Mouse (Mus musculus): Measurements from ENCODE around the gene Lamc2. TPM values are rescaled to one million over a fixed set of nuclear protein-coding genes. Genes with fewer than 3 reads are reported as not detected.

Gene Lamc2
- total and polyA plus RNA-seq, 3 experiments: 0.03 to 0.04 TPM; not detected in 1

DNA sequence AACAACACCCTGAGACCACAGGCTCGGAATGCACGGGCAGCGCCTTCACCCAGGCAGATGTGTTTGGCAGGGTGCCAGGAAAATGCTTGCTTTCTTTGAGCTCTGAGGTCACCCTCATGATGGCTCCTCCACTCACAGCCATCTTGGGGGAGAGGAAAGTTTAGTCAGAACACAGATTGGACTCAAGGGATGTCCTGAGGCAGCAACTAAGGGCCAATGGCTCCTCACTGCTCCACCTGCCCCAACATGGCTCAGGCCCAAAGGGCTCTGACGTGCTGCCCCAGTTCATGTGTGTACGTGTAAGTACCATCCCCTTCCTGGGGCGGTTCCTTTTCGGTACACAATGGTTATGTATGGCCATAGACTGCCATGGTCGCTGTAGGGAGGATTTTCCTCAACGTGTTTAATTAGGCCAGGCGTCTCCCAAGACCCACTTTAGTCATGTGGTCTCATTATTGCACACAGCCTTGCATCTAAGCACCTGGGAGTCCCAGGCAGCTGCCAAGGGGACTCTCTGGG, 32.6 kb downstream of the Lamc2 start:
- no peak for TF ChIP-seq KAT2A (conservative IDR thresholded peaks at IDR 0.05; ENCODE audit: low read depth, low read length)
- no peak for TF ChIP-seq CHD1 (IDR thresholded peaks at IDR 0.05; ENCODE audit: low read depth, low read length)
- TF ChIP-seq ETS1 (IDR thresholded peaks at IDR 0.05; ENCODE audit: low read depth, low read length): no peak
- no peak for TF ChIP-seq ZNF384 (IDR thresholded peaks at IDR 0.05; ENCODE audit: low read depth, low read length)
- Histone ChIP-seq H3K79me2 (ENCODE audit: control insufficient read depth, insufficient read depth, low read length, poor library complexity) (no peaks in the 10 kb centered on the region), H3K36me3 (ENCODE audit: control insufficient read depth in 1 of 2, insufficient read depth in 2 of 2, low read length in 2 of 2) (no peaks in the 10 kb centered on the region), H3K9ac (ENCODE audit: control insufficient read depth, low read depth, low read length, poor library complexity, severe bottlenecking) (no peak overlapping the region), H3K4me1 (ENCODE audit: control insufficient read depth in 1 of 2, insufficient read depth in 2 of 2, low read length in 2 of 2) (no peaks in the 10 kb centered on the region), H3K9me3 (replicated peaks; ENCODE audit: insufficient read depth, low read length) (no peaks in the 10 kb centered on the region), H3K27ac (ENCODE audit: control insufficient read depth, low read depth, low read length) (no peak overlapping the region), H3K4me3 (ENCODE audit: control insufficient read depth in 1 of 2, insufficient read depth in 1 of 2, low read depth in 2 of 2, low read length in 2 of 2) (no peak overlapping the region), H3K27me3 (ENCODE audit: control insufficient read depth in 1 of 2, insufficient read depth in 2 of 2, low read length in 2 of 2) (peaks cover 8 to 9% of the 10 kb centered on the region in 2 experiments)
- DNase-seq (ENCODE audit: low read depth, low spot score): peak; percentile 40

DNA sequence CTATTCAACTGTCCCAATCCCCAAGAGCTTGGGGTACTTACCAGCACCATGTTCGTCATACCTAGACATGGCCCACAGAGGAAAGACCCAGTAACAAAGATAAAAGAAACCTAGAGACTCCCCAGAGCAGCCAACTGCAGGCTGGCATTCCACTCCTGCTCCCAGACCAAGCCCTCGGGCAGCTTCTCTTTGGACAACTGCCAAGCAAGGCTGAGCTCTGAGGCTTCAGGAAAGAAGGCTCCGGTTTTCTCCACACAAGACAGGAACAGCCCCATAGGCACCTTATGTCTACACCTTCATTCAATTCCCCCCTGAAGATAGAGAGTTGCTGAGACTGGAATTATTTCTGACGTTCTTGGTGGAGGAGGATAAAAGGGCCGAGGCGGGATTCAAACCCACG, 33.7 kb downstream of the Lamc2 start:
- H3K36me3 ChIP-seq (ENCODE audit: control insufficient read depth in 1 of 2, insufficient read depth in 2 of 2, low read length in 2 of 2): no peaks in the 10 kb centered on the region
- no peak overlapping the region for H3K27ac ChIP-seq (ENCODE audit: control insufficient read depth, low read depth, low read length)
- no peak overlapping the region for H3K4me3 ChIP-seq (ENCODE audit: control insufficient read depth in 1 of 2, insufficient read depth in 1 of 2, low read depth in 2 of 2, low read length in 2 of 2)
- no peaks in the 10 kb centered on the region for H3K4me1 ChIP-seq (ENCODE audit: control insufficient read depth in 1 of 2, insufficient read depth in 2 of 2, low read length in 2 of 2)
- DNase-seq (ENCODE audit: low read depth, low spot score): no peak
- no peak overlapping the region for H3K9ac ChIP-seq (ENCODE audit: control insufficient read depth, low read depth, low read length, poor library complexity, severe bottlenecking)
- no peak for TF ChIP-seq MAFK (IDR thresholded peaks at IDR 0.05; ENCODE audit: borderline replicate concordance, low read depth, low read length)
- TF ChIP-seq GATA1 (IDR thresholded peaks at IDR 0.05; ENCODE audit: low read depth, low read length): no peak
- no peak for TF ChIP-seq SIN3A (IDR thresholded peaks at IDR 0.05; ENCODE audit: low read length)
- no peak for TF ChIP-seq ETS1 (IDR thresholded peaks at IDR 0.05; ENCODE audit: low read depth, low read length)
- TF ChIP-seq ZC3H11A (IDR thresholded peaks at IDR 0.05; ENCODE audit: low read depth, low read length): no peak
- no peak for TF ChIP-seq POLR2AphosphoS2 (IDR thresholded peaks at IDR 0.05; ENCODE audit: low read length)
- TF ChIP-seq POLR2A (IDR thresholded peaks at IDR 0.05; ENCODE audit: control insufficient read depth in 1 of 2, insufficient read depth in 1 of 2, low read depth in 1 of 2, low read length in 2 of 2, poor library complexity in 1 of 2): no peak
- no peak for TF ChIP-seq CHD2 (IDR thresholded peaks at IDR 0.05; ENCODE audit: low read length)
- no peak for TF ChIP-seq MYC (IDR thresholded peaks at IDR 0.05; ENCODE audit: low read depth, low read length)
- TF ChIP-seq UBTF (IDR thresholded peaks at IDR 0.05; ENCODE audit: borderline replicate concordance, insufficient read depth, low read depth, low read length): no peak
- no peak for TF ChIP-seq CTCF (IDR thresholded peaks at IDR 0.05 in 2 of 3, conservative IDR thresholded peaks at IDR 0.05 in 1 of 3; ENCODE audit: control insufficient read depth in 1 of 3, insufficient read depth in 1 of 3, low read depth in 2 of 3, low read length in 3 of 3, poor library complexity in 1 of 3, severe bottlenecking in 1 of 3)
- TF ChIP-seq SMC3 (IDR thresholded peaks at IDR 0.05; ENCODE audit: low read depth, low read length): no peak
- TF ChIP-seq GABPA (IDR thresholded peaks at IDR 0.05; ENCODE audit: low read depth, low read length): no peak
- no peak for TF ChIP-seq USF2 (IDR thresholded peaks at IDR 0.05; ENCODE audit: borderline replicate concordance in 1 of 2, insufficient read depth in 1 of 2, low read depth in 1 of 2, low read length in 2 of 2)
- H3K9me3 ChIP-seq (replicated peaks; ENCODE audit: insufficient read depth, low read length): no peaks in the 10 kb centered on the region
- H3K79me2 ChIP-seq (ENCODE audit: control insufficient read depth, insufficient read depth, low read length, poor library complexity): no peaks in the 10 kb centered on the region
- peaks cover 4 to 6% of the 10 kb centered on the region in 2 experiments for H3K27me3 ChIP-seq (ENCODE audit: control insufficient read depth in 1 of 2, insufficient read depth in 2 of 2, low read length in 2 of 2)

Measured in MEL (cell line).